Mouse (Mus musculus): ENCODE results near the gene Gm26897.

Gene Gm26897

GRCm38 (mm10) chr5:111733851-111734250 lies at the start of gene Gm26897:
Gene Gm26897 (plus strand): TSS chr5:111733924.
- no peak for DNase-seq

DNA sequence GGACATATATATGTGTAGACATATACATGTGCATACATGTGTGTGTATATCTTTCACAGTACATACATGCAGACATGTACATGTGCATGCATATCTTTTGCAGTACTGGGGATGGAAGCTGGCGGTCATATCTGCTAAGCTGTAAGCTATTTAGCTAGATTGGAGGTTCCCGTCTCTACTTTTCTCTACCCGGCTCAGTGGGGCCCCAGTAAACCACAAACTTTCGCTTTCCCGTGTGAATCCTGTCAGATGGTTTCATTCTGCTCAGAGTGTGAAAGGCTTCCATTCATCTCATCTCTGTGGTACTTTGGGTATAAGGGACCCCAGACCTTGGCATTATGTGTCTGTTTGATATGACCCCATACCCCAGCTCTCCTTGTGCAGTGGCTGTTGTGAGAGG lies 46.4 kb upstream of the Gm26897 start:
- DNase-seq = no peak

DNA sequence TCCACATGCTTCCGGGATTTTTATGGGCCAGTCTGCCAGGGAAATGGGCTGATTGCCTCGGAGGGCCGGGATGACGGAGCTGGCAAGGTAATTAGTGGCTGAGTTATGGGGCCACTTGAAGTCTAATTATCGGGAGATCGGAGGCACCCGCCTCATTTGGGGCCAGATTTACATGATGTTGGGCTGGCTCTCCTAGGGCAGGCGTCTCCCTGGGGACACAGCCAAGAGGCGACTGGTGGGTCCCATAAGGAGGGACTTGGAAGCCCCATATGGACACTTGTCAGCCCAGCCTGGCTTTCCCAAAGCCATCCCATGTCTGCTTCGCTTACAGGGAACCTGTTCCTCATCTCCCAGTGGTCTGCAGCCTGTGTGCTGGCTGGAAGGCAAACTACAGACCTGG lies 45.1 kb upstream of the Gm26897 start:
- no peak for DNase-seq

DNA sequence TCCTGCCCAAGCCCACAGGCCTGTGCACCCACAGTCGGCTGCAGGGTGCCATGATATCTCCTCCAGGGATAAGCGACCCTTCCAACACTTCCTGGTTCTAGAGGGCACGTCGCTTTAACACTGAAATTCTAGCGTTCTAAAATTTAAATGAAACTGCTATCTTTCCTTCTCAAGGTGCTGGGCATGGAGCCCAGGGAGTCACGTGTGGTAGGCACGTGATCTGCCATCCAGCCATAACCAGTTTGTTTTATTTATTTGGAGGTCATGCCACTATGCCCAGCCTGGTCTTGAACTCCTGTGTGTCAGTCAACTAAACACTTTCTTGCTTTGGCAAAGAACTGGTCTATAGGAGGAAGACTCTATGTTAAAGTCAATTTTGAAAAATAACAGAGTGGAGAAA lies 35.7 kb upstream of the Gm26897 start:
- DNase-seq = no peak

DNA sequence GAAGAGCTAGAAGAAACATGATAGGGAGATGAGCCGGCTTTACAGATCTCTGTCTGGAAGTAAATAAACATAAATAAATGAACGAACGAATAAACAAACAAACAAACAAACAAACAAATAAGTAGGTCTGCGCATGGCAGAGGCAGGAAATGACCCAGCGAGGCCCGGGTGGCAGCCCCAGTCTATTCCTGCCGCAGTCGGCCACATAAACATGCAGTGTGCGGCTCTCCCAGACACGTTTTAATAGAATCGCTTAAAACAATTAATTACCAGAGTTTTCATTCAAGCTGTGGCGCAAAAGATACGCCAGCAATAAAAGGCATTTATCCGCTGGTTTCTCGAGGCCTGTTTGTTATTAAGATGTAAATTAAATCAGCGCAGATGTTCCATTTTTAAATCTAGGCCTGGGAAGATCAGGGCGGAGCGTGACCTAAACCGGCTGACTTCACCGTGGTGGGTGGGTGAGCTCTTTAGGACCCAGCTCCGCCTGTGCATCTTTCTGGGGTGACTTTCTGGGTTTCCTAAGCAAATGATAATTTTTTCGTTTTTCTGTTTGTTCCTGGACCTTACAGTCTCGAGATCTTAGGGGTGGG lies 33.9 kb upstream of the Gm26897 start:
- DNase-seq = no peak

DNA sequence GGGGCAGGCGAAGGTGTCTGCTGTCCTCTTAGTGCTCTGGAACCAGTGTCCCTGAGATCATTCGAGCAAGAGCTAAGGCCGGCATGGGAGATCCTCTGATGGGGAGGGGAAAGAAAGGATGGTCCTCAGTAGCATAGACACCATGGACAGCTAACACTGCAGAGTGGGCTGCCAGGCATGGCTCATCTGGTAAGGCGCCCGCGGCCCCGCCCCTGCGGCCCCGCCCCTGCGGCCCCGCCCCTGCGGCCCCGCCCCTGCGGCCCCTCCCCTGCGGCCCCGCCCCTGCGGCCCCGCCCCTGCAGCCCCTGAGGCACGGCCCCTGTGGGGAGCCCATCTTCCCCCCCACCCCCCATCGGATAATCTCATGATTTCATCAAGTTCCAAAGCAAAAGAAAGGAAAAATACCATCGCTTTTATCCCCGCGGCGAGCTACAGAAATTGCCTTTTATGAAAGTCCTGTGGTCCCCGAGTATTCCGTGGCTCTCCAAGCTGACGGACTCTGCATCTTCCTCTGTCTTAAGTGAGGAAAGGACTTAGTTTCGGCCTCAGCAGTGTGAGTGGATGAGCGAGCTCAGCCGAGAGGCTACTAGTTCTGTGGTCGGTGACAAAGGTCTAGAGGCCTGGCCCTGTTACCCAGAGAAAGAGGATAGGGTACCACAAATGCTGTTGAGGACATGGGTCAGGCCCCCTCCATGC lies 31.9 kb upstream of the Gm26897 start:
- DNase-seq = no peak

- no peak for DNase-seq
Observed at GRCm38 (mm10) chr5:111703586-111703985, 30.1 kb upstream of the Gm26897 start.

DNA sequence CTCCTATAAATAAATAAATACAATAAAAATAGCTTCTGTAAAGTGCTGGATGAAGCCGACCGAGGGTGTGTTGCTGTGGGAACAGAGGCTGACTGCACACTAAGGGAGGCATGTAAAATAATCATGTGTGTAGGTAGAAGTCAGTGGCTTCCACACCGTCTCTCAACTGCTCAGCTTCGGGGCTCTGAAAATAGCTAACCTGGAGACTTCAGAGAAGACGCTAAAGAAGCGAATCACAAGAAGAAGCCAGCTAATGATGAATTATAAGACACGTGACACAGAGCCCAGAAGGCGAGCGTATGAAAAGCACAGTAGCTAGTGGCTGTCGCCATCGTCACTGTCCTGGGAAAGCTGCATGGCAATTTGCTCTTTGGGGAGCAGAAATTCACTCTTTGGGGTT lies 29.4 kb upstream of the Gm26897 start:
- no peak for DNase-seq

DNA sequence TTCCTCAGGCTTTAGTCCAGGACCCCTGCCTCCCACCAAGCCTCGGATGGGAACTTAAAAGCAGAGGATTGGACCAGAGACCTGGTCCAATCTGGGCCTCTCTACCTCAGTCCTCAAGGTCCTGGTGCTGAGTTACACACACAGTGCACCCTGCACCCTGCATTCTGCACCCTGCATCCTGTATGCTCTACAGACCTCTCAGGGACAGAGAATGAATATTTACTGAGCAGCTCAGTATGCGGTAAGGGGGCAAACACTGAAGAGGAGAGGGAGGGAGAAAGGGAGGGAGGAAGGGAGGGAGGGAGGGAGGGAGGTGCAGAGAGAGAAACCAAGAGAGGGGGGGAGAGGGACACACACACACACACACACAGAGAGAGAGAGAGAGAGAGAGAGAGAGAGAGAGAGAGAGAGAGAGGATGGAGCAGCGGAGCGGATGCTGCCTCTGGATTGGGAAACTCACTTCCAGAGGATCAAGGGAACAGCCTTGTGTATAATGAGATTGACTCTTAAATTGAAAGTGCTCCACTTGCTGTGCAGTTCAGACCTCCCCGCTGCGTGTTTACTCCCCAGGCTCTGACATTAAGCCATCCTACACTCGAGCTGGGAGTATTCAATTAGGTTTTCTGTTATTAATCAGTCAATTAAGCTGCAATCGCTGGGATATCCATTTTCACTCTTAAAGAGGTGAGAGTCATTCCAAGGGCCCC lies 24.4 kb upstream of the Gm26897 start:
- DNase-seq = no peak

GRCm38 (mm10) chr5:111719018-111719417 lies 14.7 kb upstream of the Gm26897 start:
- DNase-seq = no peak

DNA sequence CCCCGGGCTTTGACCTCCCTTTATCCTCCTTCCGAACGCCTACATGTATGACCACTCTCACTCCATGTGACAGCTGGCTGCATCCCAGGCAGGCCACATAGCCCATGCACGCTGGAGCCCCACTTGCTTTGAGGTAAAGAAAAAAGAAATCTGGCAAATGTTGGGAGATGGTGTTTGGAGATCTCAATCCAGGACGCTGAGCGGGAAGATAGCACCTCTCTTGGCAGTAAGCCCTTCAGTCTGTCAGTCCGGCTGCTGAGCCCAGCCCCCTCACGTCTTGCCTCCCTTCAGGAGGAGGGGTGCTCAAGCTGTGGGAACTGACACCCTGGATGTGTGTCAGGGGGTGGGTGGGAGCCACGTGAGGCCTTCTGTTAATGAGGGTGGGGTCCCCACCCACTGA lies 13.0 kb upstream of the Gm26897 start:
- no peak for DNase-seq

DNA sequence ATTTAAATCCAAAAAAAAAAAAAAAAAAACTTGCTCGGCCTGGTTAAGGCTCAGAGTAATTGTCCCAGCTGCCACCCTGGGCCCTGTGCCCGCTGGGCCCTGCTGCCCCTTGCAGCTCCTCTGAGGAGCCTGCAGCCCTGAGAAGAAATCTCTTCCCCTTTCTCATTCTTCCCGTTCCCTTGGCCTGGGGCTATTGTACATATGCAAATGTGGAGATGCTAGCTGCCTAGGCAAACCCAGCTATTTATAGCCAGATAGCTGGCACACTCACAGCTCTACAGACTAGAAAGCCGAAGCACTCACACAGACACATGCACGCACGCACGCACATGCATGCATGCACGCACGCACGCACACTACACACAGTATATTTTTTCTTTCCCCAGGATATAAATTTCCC lies 9.0 kb upstream of the Gm26897 start:
- peak; percentile 7 for DNase-seq

DNA sequence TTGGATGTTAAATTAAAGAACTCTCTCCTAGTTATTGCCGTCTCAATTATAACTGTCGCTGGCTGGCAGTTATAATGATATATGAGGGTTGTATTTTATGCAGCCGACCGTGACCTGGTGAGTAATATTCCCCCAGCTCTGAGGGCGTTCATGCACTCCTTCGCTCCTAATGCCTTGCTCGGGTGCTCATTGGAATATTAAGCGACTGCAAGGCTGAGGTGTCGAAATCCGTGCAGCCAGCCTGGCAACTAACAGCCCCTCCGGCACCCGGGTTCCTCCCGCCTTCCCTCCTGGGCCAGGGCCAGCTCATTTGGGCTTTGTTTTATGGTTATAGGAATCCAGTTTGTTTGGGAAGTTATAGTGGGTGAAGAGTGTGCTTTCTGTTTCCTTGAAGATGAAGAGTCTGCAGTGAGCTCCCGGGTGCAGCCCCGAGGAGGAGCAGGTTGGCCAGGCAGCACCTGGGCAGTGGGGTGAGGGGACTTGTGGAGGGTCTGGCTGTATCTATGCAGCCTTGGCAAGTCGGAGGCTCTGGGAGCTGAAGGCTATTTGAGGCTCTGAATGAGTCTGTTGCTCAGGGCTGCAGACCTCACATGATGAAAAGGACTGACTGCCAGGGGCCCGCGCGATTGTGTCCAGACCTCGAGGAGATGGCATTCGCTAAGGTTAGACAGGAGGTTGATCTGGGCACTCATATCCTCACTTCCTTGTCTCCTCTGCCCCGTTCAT lies 8.4 kb upstream of the Gm26897 start:
- DNase-seq = no peak

DNA sequence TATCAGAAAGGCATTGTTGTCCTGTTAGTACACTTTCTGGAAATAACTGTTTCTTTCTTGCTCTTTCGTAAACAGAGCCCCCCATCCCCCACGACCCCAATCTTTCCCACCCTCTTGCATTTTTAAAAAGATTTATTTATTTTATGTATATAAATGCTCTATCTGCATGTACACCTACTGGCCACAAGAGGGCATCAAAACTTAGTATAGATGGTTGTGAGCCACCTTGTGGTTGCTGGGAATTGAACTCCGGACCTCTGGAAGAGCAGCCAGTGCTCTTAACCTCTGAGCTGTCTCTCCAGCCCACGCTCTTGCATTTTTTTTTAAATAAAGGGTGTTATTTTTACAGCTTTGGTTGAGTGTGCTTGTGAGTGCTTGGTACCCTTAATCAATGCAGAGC lies 5.3 kb upstream of the Gm26897 start:
- DNase-seq = no peak

DNA sequence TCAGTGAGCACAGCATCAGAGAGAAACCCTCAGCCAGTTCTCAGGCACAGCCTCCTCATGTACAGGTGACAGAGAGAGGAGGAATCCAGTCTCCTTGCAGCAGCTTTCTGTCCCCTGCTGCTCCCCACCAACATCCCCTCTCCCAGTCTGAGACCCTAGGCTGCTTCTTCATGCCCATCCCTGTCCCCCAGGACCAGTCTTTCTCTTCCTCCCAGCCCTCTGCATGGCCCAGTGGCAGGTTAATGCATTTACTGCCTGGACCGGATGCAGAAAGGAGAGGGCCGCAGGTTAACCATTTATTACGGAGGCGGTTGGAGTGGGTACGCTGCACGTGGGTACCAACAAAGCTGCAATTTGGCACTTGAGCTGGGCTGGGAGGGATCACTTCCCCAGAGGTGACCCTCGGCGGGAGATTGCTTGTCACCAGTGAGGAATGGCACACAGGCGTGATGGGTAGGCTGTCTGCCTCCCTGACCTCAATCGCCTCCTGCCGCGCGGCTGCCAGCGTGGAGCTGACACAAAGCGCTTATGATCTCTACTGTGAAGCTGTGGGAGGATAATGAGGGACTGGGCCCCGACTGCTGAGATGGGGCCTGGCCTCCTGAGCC lies 3.1 kb upstream of the Gm26897 start:
- DNase-seq = no peak

DNA sequence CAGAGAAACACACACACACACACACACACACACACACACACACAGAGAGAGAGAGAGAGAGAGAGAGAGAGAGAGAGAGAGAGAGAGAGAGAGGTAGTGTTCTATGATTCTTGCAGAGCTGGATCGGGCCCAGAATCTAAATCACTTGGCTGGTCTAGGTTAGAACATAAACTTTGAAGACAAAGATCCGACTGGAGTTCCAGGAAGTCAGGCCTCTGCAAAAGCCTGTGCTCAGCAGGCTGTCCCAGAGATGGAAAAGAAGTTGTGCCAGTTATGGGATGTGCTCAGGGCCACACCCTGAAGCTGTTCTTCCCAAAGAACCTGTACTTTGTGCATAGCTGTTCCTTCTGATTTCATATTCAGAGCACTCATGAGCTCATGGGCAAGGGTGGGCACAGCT lies 1.5 kb upstream of the Gm26897 start:
- no peak for DNase-seq

DNA sequence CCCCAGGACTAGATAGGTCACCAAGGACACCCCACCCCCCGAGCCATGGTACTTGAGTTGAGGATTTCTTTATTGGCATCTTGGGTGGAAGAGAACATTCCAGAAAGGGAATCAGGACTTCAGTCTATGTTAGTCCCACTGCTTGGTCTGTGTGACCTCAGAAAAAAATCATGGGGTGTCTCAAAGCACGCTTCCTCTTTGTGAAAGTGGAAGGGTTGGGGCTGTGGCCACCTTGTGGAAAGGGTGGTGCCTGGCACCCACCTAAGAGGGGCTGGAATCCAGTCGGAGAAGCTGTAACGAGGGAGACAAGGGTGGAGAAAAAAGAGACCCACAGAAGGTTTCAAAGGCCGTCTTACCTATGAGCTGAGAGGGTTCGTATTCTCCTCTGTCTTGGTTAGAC lies 5.8 kb downstream of the Gm26897 start:
- no peak for DNase-seq

GRCm38 (mm10) chr5:111740384-111741275 lies 6.9 kb downstream of the Gm26897 start:
- DNase-seq = no peak

GRCm38 (mm10) chr5:111741352-111741751 lies 7.6 kb downstream of the Gm26897 start:
- no peak for DNase-seq

DNA sequence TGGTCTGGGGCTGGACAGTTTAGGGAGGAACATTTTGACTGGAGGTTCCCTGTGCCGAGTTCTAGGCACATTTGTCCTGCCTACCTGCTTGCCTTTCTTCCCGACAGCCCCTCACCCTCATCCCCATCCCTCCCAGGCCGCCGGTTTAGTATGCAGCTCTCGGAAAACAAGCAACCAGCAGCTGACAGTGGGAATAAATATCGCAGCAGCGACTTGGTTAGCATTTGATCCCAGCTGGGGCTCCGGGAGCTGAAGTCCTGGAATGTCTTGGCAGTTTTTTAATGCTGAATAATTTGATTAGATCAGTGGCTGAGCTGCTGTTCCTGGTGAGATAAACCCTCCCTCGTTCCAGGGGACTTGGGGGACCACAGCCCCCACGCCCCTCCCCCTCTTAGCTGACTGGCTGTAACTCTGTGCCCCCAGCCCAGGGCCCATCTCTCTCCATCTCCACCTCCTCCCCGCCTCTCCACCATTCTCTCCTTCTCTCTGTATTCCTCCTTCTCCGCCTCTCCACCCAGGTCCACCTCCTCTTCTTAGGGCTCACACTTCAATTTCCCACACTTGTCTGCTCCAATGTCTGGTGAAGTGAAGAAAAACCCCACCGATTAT lies 8.7 kb downstream of the Gm26897 start:
- no peak for DNase-seq

DNA sequence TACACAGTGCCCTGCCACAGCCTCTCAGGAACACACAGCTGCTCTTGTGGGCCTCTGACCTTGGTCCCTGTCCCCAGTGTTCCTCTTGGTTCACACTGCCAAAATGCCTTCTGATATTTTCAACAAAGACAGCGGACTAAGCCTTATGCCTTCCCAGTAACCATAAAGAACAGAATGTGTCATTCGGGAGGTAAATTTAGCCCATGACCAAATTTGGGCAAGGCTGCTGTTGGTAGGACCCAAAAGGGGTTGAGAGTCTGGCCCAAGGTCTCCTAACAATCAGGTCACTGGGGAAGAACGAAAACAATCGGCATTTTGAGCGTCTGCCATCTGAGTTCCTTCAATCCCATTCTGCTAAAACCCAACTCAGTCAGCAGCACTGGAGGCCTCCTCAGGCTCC lies 15.9 kb downstream of the Gm26897 start:
- DNase-seq = no peak

DNA sequence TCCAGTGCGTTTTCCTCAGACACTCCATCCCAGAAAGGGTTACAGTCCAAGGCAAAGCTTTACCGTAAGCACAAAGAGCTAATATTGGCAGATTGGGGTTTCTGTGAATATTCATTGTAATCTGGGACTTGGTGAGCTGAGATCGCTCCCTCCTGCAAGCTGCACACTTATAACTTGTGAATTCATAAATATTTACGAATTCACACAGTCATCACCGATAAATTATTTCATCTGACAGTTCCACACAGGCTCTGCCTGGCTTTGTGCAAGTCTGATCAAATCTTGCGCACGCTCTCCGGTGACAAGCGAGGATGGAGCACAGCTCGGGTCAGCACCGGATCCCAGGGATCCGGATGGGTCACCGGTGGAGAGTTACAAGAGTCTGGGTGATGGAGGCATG lies 16.4 kb downstream of the Gm26897 start:
- DNase-seq = no peak
